Mouse (Mus musculus) limb, embryonic 13.5 days (tissue): Measurements from ENCODE around the gene Tnfaip1. TPM values are rescaled to one million over a fixed set of nuclear protein-coding genes. Genes with fewer than 3 reads are reported as not detected.

Source experiments
- ATAC-seq: fragments of 200-750 bp; cut with Nextera tagmentation; 2 replicates; pipeline ENCODE4 v1.8.0; 2017; ENCODE audit warnings: low read depth, moderate number of reproducible peaks, moderate TSS enrichment; ENCODE audit not compliant: low FRiP score
- H3K27ac ChIP-seq: fragments of 300-500 bp; sonication (generic); 2 replicates; pipeline ENCODE4 v1.5.1; 2015; ENCODE audit warnings: inconsistent platforms, mild to moderate bottlenecking, moderate library complexity
- H3K27me3 ChIP-seq: fragments of 300-500 bp; sonication (generic); 2 replicates; pipeline ENCODE4 v1.6.1; 2015; ENCODE audit warnings: mild to moderate bottlenecking, inconsistent platforms
- H3K36me3 ChIP-seq: fragments of 300-500 bp; sonication (generic); 2 replicates; pipeline ENCODE4 v1.6.1; 2015; ENCODE audit warnings: inconsistent platforms, mild to moderate bottlenecking, moderate library complexity
- H3K4me1 ChIP-seq: fragments of 300-500 bp; sonication (generic); 2 replicates; pipeline ENCODE4 v1.6.1; 2015; ENCODE audit warnings: inconsistent platforms
- H3K4me2 ChIP-seq: fragments of 300-500 bp; sonication (generic); replicated peaks from 2 replicates; pipeline ENCODE4 v1.6.1; 2015; ENCODE audit warnings: inconsistent platforms, mild to moderate bottlenecking, moderate library complexity
- H3K4me3 ChIP-seq: fragments of 300-500 bp; sonication (generic); 2 replicates; pipeline ENCODE4 v1.5.1; 2015; ENCODE audit warnings: moderate library complexity, mild to moderate bottlenecking, inconsistent platforms
- H3K9ac ChIP-seq: fragments of 300-500 bp; sonication (generic); 2 replicates; pipeline ENCODE4 v1.6.1; 2015; ENCODE audit warnings: mild to moderate bottlenecking, inconsistent platforms
- H3K9me3 ChIP-seq: fragments of 300-500 bp; sonication (generic); 2 replicates; pipeline ENCODE4 v1.6.1; 2016; ENCODE audit warnings: inconsistent platforms
- WGBS: fragments of 180-500 bp; shearing (Covaris S2); methylation state at CpG from one replicate; pipeline ENCODE4 v1.1.7; 2015; 5-methylcytosine and 5-hydroxymethylcytosine counted together
- polyA plus RNA-seq: library from polyadenylated mRNA; unstranded; fragments of >200 nt; fragmentation: Nextera tagmentation; extraction: Ambion mirVana; gene quantifications from 2 replicates; pipeline ENCODE4 v1.2.1, GENCODE M21; 2015

Gene Tnfaip1
- polyA plus RNA-seq, 1 experiment from 2014 or later = 84.8 TPM

- Histone ChIP-seq H3K36me3 (no peaks in the 10 kb centered on the region), H3K27me3 (no peaks in the 10 kb centered on the region), H3K9ac (no peak overlapping the region), H3K4me3 (no peak overlapping the region), H3K9me3 (0 out of 2 replicates have a peak, but pooled peaks cover 5% of the 10 kb centered on the region), H3K27ac (no peak overlapping the region), H3K4me1 (peaks cover 6% of the 10 kb centered on the region; the same call in 1 of the 2 replicates), H3K4me2 (no peak overlapping the region)
- 88% methylated on average over 4 of the region's 4 CpGs for WGBS
- ATAC-seq = no peak
Measured at GRCm38 (mm10) chr11:78556070-78556469, 19.9 kb upstream of the Tnfaip1 start.

DNA sequence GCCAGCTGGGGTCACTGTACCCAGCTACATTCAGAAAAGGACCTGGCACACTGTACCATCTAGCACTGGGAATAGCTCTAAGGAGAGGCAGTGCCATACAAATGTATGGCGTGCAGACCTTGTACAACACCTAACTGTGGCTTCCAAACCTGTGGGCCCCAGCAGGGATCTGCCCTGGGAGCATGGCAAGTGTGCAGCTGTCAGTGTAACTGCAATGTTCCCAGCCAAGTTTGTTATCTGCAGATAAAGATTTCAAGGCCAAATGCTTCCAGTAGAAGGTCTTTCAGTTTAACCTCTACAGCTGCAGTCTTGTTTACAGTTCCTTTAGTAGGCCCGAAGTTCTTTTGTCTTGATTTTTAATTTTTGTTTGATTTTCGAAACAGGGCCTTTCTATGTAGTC, 19.5 kb upstream of the Tnfaip1 start:
- H3K27ac ChIP-seq = no peak overlapping the region
- no peak overlapping the region for H3K9ac ChIP-seq
- 0 out of 2 replicates have a peak, but pooled peaks cover 5% of the 10 kb centered on the region for H3K9me3 ChIP-seq
- no peak overlapping the region for H3K4me3 ChIP-seq
- H3K36me3 ChIP-seq = no peaks in the 10 kb centered on the region
- H3K27me3 ChIP-seq = no peaks in the 10 kb centered on the region
- 78% methylated on average over 3 of the region's 3 CpGs for WGBS
- H3K4me1 ChIP-seq = peaks cover 7% of the 10 kb centered on the region; the same call in 1 of the 2 replicates
- no peak for ATAC-seq
- H3K4me2 ChIP-seq = no peak overlapping the region

DNA sequence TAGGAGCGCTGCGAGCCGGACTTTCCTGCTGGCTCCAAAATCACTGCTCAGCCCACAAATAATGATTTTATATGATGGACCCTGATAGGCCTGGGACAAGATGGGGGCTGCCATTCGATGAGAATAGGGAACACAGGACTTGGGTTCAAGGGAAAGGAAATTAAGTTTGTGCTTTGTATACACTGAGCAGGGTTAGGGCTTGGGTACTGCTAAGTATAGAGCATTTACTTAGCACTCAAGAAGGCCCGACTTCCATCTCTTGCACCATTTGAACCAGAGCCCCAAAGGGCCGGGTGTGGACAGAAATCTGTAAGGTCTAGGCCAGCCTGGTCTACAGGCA, 14.9 kb upstream of the Tnfaip1 start:
- Histone ChIP-seq H3K9ac (peak overlapping the region; percentile 69), H3K4me2 (peak overlapping the region; percentile 75), H3K27me3 (no peaks in the 10 kb centered on the region), H3K9me3 (0 out of 2 replicates have a peak, but pooled peaks cover 5% of the 10 kb centered on the region), H3K4me1 (peaks cover 24% of the 10 kb centered on the region), H3K27ac (peak overlapping the region; percentile 87; the same call in 1 of the 2 replicates), H3K36me3 (no peaks in the 10 kb centered on the region), H3K4me3 (peak overlapping the region; percentile 73)
- WGBS = 32% methylated on average over 6 of the region's 6 CpGs
- peak; percentile 49 for ATAC-seq

- under 1% methylated on average over 60 of the region's 60 CpGs for WGBS
- Histone ChIP-seq H3K9me3 (0 out of 2 replicates have a peak, but pooled peaks cover 5% of the 10 kb centered on the region), H3K4me2 (peak within 1 kb of the TSS; percentile 75), H3K4me3 (peak within 1 kb of the TSS; percentile 73), H3K27ac (peak within 1 kb of the TSS; percentile 87), H3K36me3 (peaks cover 3% of the 10 kb centered on the region), H3K27me3 (no peaks in the 10 kb centered on the region), H3K4me1 (peaks cover 24% of the 10 kb centered on the region), H3K9ac (peak within 1 kb of the TSS; percentile 74)
- ATAC-seq = peak; percentile 100
Measured at GRCm38 (mm10) chr11:78550168-78551058, 14.3 kb upstream of the Tnfaip1 start, which contains the start of gene Tmem97. Tmem97 (minus strand) TSS chr11:78550777.

GRCm38 (mm10) chr11:78549491-78549987, 13.4 kb upstream of the Tnfaip1 start:
- Histone ChIP-seq H3K27me3 (no peaks in the 10 kb centered on the region), H3K4me3 (peak overlapping the region; percentile 73), H3K4me2 (peak overlapping the region; percentile 75), H3K27ac (peak overlapping the region; percentile 84; the same call in 1 of the 2 replicates), H3K9ac (peak overlapping the region; percentile 74), H3K4me1 (peaks cover 24% of the 10 kb centered on the region), H3K9me3 (0 out of 2 replicates have a peak, but pooled peaks cover 5% of the 10 kb centered on the region), H3K36me3 (peaks cover 12% of the 10 kb centered on the region)
- no peak for ATAC-seq
- 4% methylated on average over 5 of the region's 5 CpGs for WGBS

DNA sequence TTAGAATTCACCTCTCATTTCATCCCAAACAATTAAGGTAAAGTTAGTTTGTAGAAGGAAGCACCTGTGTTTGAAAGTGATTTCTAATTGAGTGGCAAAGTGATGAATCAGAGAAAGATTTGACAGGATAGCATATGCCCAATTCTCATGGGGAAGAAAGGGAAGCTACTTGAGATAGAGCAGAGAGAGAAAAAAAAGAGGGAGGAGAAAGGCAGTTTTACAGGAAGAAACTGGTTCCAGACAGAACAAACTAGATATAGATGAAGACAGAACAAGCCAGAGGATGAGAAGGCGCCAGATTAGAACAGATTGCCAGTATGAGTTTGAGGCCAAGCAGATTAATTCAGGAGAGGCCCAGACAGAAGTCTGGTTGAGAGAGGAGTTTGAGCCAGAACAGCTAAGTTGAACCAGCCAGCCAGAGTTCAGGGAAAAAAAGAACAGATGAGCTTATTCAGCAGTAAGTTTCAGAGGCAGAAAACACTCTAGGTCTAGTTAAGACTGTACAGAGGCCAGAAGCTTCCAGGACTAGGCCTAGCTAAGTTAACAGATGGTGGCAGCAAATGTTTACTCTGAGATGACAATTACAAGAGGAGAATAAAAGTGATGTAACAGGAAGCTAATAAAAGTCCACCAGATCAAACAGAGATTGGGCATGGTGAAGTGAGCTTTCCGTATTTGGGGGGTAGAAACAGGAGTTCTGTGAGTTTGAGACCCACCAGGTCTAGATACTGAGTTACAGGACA, 11.8 kb upstream of the Tnfaip1 start:
- ATAC-seq = no peak
- Histone ChIP-seq H3K27me3 (no peaks in the 10 kb centered on the region), H3K9ac (no peak overlapping the region), H3K27ac (no peak overlapping the region), H3K9me3 (no peaks in the 10 kb centered on the region), H3K36me3 (peaks cover 26% of the 10 kb centered on the region), H3K4me1 (peaks cover 24% of the 10 kb centered on the region), H3K4me3 (no peak overlapping the region), H3K4me2 (no peak overlapping the region; the same call in 1 of the 2 replicates)
- WGBS = 81% methylated on average over 2 of the region's 2 CpGs

DNA sequence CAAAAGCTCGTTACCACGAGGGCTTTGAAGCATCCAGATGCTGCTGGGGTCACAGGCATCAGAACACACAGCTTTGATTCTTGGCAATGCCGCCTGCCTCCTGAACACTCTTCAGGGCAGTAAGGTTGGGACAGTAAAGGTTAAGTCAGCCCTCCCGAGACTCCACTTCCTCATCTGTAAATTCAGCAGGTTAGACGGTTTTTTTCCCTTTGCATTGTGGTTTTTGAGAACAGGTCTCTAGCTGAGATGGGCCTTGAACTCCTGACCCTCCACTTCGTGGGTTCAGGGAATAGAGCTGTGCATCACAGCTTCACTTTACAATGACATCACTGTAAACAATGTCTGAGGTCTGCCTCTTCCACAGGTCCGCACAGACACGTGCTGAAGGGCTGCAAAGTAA, 9.0 kb upstream of the Tnfaip1 start:
- Histone ChIP-seq H3K9me3 (no peaks in the 10 kb centered on the region), H3K27ac (no peak overlapping the region), H3K4me3 (no peak overlapping the region), H3K27me3 (no peaks in the 10 kb centered on the region), H3K36me3 (peaks cover 50% of the 10 kb centered on the region), H3K4me1 (peaks cover 21% of the 10 kb centered on the region), H3K9ac (no peak overlapping the region), H3K4me2 (no peak overlapping the region)
- ATAC-seq = no peak
- 67% methylated on average over 8 of the region's 8 CpGs for WGBS

DNA sequence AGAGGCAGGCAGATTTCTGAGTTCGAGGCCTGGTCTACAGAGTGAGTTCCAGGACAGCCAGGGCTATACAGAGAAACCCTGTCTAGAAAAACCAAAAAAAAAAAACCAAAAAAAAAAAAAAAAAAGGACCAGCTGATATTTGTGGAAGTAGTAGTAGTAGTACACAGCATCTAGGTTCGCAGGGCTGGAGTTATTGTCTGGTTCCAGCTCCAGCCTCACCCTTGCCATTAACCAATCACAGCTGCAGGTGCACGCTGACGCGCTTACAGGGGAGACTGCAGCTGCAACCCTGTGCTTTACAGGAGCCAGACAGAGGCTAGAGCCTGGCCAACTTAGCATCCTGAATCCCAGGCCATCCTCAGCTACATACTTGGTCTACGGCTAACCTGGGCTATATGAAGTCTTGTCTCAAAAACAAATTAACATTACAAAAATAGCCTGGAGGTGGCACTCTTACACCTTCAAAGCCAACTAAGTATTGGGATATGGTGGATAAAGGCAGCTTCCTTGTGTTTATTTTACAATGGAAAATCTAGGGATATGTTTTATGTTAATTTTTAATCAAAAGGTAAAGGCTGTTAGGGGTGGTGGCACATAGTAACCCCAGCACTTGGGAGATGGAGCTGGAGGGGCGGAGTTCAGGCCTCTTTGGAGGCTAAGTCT, 8.4 kb upstream of the Tnfaip1 start:
- Histone ChIP-seq H3K4me1 (peaks cover 17% of the 10 kb centered on the region), H3K9ac (no peak overlapping the region), H3K27me3 (no peaks in the 10 kb centered on the region), H3K4me3 (no peak overlapping the region), H3K4me2 (no peak overlapping the region), H3K9me3 (no peaks in the 10 kb centered on the region), H3K36me3 (peaks cover 56% of the 10 kb centered on the region), H3K27ac (no peak overlapping the region)
- ATAC-seq = no peak
- WGBS = 96% methylated on average over 7 of the region's 7 CpGs

- Histone ChIP-seq H3K4me1 (peaks cover 14% of the 10 kb centered on the region), H3K27ac (no peak overlapping the region), H3K9ac (no peak overlapping the region), H3K4me2 (no peak overlapping the region), H3K27me3 (no peaks in the 10 kb centered on the region), H3K36me3 (peaks cover 66% of the 10 kb centered on the region), H3K4me3 (no peak overlapping the region), H3K9me3 (no peaks in the 10 kb centered on the region)
- 81% methylated on average over 3 of the region's 3 CpGs for WGBS
- no peak for ATAC-seq
Measured at GRCm38 (mm10) chr11:78540358-78540757, 4.2 kb upstream of the Tnfaip1 start.

GRCm38 (mm10) chr11:78536690-78537084, 555 bp upstream of the Tnfaip1 start:
- Histone ChIP-seq H3K9me3 (no peaks in the 10 kb centered on the region), H3K9ac (peak overlapping the region; percentile 88), H3K36me3 (peaks cover 35% of the 10 kb centered on the region), H3K4me3 (peak overlapping the region; percentile 84), H3K27ac (peak overlapping the region; percentile 87), H3K4me2 (peak overlapping the region; percentile 87), H3K27me3 (no peaks in the 10 kb centered on the region), H3K4me1 (peaks cover 26% of the 10 kb centered on the region)
- 3% methylated on average over 14 of the region's 14 CpGs for WGBS
- peak; percentile 1; the same call in 1 of the 2 replicates for ATAC-seq

DNA sequence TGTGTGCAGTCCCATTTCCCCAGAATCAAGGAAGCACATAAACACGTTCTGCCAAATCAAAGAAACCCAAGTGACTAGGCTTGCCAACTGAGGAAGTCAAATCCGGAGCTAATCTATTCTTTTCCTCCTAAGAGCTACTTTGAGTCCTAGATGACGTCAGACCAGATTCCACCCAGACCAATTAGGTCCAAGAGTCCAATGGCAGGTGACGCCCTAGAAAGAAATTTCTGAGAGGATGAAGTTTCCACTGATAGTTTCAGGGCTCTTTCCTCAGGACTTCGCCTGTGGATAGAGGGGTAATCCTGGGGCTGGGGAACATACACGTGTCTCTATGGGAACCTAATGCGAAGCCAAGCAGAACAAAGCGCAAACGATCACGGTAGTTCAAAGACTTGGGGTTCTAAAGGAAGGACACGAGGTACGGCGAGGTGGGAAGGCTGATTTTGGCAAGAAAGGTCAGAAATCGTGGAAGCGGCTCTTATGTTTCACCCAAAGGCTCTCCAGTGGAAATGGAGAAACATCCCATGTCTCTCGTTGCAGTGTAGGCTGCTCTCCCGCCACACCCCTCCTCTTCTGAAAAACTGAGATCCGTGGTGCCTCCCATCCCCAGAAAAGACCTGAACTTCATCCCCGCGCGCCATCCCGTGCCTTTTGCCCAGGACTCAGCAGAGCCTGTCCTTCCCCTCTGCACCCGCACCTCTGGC, 604 bp downstream of the Tnfaip1 start:
- Histone ChIP-seq H3K27me3 (no peaks in the 10 kb centered on the region), H3K27ac (peak overlapping the region; percentile 92), H3K36me3 (peaks cover 33% of the 10 kb centered on the region), H3K4me3 (peak overlapping the region; percentile 84), H3K4me2 (peak overlapping the region; percentile 82), H3K9me3 (no peaks in the 10 kb centered on the region), H3K4me1 (peaks cover 26% of the 10 kb centered on the region), H3K9ac (peak overlapping the region; percentile 79)
- under 1% methylated on average over 23 of the region's 23 CpGs for WGBS
- no peak; the same call in 1 of the 2 replicates for ATAC-seq
